Mouse (Mus musculus): ENCODE results near the gene Gprin1.

Gprin1 gene

GRCm38 (mm10) chr13:54716916-54717315 lies 32.8 kb downstream of the Gprin1 start:
- DNase-seq: peak; percentile 81

DNA sequence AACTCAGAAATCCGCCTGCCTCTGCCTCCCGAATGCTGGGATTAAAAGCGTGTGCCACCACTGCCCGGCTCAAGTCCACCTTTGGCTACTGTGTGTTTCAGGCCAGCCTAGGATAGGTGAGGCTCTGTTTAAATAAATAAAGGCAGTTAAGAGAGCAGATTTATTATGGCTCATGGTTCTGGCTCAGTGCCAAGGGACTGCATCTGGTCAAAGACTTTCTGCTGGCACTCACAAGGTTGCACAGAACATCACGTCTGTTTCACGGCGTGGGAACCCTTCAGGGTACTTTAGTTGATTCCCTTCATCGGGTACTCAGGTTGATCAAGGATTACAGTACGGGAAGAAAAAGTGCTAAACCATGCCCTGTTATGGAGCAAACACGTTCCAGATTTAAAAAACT lies 34.7 kb downstream of the Gprin1 start:
- no peak for DNase-seq

- no peak for DNase-seq
These were observed 35.3 kb downstream of the Gprin1 start for GRCm38 (mm10) chr13:54714393-54714792.

- no peak for DNase-seq
These were observed 38.8 kb downstream of the Gprin1 start for GRCm38 (mm10) chr13:54710866-54711265.

DNA sequence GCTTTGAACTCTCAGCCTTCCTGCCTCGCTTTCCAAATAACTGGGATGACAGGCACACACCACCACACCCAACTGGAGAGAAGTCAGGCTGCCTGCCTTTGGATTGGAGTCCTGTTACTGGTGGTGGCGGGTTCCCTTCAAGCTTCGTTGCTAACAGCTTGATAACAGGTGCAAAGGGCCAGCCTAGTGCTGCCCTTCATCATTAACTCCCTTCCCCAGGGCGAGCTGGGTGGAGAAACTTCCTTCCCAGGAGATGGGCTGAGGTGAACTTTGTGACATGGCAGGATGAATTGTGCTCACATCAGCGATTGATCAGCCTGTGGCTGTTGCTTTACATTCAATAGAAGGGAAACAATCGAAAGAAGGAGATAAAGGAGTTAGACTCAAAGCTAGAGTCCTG lies 44.8 kb downstream of the Gprin1 start:
- no peak for DNase-seq

GRCm38 (mm10) chr13:54702507-54702906 lies 47.2 kb downstream of the Gprin1 start:
- DNase-seq: no peak

GRCm38 (mm10) chr13:54701243-54701642 lies 48.4 kb downstream of the Gprin1 start, which contains the start of gene Cdhr2:
Gene Cdhr2 (plus strand): TSS chr13:54701461.
- no peak for DNase-seq

DNA sequence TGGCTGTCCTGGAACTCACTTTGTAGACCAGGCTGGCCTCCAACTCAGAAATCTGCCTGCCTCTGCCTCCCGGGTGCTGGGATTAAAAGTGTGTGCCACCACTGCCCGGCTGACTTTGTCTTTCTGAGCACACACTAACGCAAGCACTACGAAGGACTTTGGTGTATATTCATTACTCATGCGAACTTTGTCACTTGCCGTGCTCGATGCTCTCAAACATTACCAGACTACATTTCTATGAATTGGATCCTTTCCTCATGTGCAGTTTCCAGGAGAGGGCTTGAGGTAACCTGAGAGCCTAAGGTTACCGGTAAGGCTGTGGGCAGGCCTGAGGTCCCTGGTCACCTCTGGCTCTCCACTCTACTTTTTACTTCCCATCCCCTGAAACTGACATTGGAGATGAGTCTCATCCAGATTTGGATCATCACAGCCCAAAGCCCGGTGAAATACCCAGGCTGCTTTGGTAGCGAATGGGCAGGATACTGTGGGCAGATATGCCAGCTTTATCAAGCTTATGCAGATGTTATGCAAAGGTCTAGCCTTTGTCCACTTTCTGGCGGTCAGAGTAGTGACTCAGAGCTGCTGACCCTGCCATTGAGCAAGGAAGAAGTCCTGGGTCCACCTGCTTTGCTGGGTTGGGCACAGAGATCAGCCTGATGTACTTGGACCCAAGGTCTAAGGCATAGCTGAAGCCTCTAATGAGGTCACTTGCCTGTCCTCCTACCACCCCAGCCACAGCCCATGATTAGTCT lies 54.0 kb downstream of the Gprin1 start:
- peak; percentile 59 for DNase-seq

- DNase-seq: peak; percentile 94
These were observed 55.2 kb downstream of the Gprin1 start for GRCm38 (mm10) chr13:54694348-54695060.

- DNase-seq: peak; percentile 99
These were observed 55.9 kb downstream of the Gprin1 start, which contains the start of gene Rnf44 for GRCm38 (mm10) chr13:54693558-54694347. Gene Rnf44 (minus strand): TSS chr13:54693907.

DNA sequence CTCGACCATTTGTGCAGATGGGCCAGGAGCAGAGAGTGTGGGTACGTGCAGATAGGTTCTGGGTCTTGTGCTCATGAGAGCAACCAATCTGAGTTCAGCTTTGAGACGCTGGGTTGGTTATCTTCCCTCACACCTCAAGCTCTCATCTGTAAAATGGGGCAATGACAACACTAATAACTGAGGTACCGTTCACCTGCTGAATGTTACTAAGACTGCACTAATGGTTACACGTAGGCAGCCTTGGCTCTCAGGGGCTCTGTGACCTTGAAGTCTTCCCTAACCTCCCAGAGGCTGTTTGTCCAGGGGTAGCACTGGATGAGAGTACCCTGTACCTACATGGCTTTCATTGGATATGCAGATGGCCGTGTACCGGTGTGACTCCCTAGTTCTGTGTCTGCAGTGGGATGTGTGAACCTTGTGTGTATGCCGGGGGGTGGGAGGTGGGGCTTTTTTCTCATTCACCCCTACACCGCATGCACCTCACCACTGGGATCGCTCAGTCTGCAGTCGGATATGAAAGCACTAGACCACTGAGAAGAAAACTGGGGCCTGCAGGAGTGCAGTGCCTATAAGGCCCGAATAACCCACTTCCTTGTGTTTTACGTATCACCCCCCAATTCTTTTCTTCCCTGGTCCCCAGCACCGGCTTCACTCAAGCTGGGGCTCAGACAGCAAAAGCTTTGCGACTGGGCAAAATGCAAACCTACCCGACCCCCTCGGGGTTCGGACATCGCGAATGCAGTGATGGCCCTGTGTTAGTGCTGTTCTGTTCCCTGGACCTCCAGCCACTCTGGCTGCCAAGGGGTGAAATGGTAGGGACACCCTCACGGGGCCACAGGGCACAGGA lies 56.7 kb downstream of the Gprin1 start:
- peak; percentile 73 for DNase-seq

DNA sequence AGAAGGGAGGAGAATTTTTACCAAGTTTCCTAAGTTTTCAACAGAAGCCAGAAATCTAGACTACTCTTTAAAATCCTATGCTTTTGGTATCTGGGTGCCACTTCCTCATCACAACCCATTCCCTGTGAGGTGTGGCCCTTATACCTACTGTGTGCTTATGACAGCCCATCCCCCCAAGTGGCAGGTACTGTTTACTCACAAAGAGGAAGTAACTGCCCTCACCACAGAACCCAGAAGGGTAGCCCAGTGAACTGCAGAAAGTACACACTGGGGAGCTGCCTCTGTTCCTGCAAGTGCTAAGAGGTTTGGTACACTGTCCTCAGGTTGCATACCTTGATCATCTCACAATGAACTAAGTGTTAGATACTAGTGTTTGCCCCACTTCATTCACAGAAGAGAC lies 57.9 kb downstream of the Gprin1 start:
- DNase-seq: no peak

DNA sequence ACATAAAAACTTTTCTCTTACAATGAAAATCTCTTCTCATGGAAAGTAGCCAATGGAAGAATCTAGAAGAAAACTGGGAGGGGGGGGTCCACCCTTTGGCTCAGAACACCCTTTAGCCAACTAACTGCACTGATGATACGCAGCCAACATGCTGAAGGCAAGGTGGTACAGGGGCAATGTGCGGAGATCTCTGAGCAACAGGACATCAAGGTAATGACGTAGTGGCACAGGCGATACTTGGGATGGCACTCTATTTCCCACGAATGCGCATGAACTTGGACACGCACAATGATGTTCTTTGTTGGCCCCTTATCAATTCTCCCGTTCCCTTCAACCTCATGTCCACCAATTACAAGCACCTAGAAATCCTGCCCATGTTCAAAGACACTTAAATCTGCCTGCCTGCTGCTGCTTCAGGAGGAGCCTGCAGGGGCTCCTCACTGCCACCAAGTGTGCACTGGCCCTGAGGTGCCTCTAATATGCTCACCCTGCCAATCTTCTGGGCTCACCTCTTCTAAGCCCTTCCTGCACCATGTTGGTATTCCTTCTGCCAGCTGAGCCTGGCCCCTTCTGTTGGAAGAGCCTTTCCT lies 59.4 kb downstream of the Gprin1 start:
- DNase-seq: peak; percentile 54

GRCm38 (mm10) chr13:54687575-54688424 lies 61.9 kb downstream of the Gprin1 start:
- DNase-seq: peak; percentile 98

DNA sequence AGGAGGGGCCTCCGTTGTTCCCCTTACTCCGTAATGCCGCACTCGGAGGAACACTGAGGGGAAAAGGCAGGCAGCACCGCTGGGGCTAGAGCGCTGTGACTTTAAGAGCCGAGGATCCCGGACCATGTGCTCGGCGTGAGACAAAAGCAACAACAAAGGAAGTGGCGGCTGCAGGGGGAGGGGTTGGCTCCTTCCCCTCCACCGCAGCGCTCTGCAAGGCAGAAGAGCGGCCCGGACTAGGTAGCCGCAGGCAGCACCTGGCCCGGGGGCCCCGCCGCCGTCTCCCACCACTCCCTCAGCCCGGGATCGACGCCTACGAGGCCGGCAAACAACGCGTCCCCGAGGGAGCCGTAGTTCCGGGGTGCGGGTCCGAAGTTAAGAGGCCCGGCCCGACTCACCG lies 62.6 kb downstream of the Gprin1 start:
- DNase-seq: peak; percentile 78
